Mouse (Mus musculus): ENCODE measurements around the gene Trmt10a. TPM values are rescaled to one million over a fixed set of nuclear protein-coding genes. Genes with fewer than 3 reads are reported as not detected.
"Not testable (repeated sequence)": the region's sequence is repeated elsewhere in the genome, so short reads cannot be mapped to it uniquely, and the experiment has no call there.

Gene Trmt10a
- polyA plus RNA-seq, 1 experiment, result 2.1 TPM

GRCm38 (mm10) chr3:138131168-138131567, 12.1 kb upstream of the Trmt10a start:
- no peak overlapping the region for H3K4me3 ChIP-seq (ENCODE audit: control insufficient read depth, insufficient read depth, low read length)
- no peak overlapping the region for H3K27ac ChIP-seq (ENCODE audit: control insufficient read depth, insufficient read depth, low read length)
- no peak for DNase-seq
- H3K4me1 ChIP-seq (replicated peaks; ENCODE audit: control insufficient read depth, insufficient read depth, low read length), result no peaks in the 10 kb centered on the region
- H3K27me3 ChIP-seq (ENCODE audit: control insufficient read depth, insufficient read depth, low read length), result no peaks in the 10 kb centered on the region
- TF ChIP-seq POLR2A (IDR thresholded peaks at IDR 0.05; ENCODE audit: control insufficient read depth, extremely low read depth, insufficient read depth, low read length, poor library complexity) (no peak), CTCF (IDR thresholded peaks at IDR 0.05; ENCODE audit: borderline replicate concordance, control insufficient read depth, extremely low read depth, insufficient read depth, low read length, poor library complexity) (no peak)
- H3K36me3 ChIP-seq (ENCODE audit: control insufficient read depth, insufficient read depth, low read length), result no peaks in the 10 kb centered on the region
- 91% methylated on average over 9 of the region's 9 CpGs for WGBS

GRCm38 (mm10) chr3:138133463-138133862, 9.8 kb upstream of the Trmt10a start:
- 95% methylated on average over 8 of the region's 8 CpGs for WGBS
- H3K36me3 ChIP-seq (ENCODE audit: control insufficient read depth, insufficient read depth, low read length), result no peaks in the 10 kb centered on the region

GRCm38 (mm10) chr3:138133916-138134315, 9.3 kb upstream of the Trmt10a start:
- H3K4me1 ChIP-seq (replicated peaks; ENCODE audit: control insufficient read depth, insufficient read depth, low read length), result no peaks in the 10 kb centered on the region
- no peak overlapping the region for H3K27ac ChIP-seq (ENCODE audit: control insufficient read depth, insufficient read depth, low read length)
- H3K27me3 ChIP-seq (ENCODE audit: control insufficient read depth, insufficient read depth, low read length), result no peaks in the 10 kb centered on the region
- H3K36me3 ChIP-seq (ENCODE audit: control insufficient read depth, insufficient read depth, low read length), result no peaks in the 10 kb centered on the region
- no peak overlapping the region for H3K4me3 ChIP-seq (ENCODE audit: control insufficient read depth, insufficient read depth, low read length)
- TF ChIP-seq CTCF (IDR thresholded peaks at IDR 0.05; ENCODE audit: borderline replicate concordance, control insufficient read depth, extremely low read depth, insufficient read depth, low read length, poor library complexity), result no peak
- TF ChIP-seq POLR2A (IDR thresholded peaks at IDR 0.05; ENCODE audit: control insufficient read depth, extremely low read depth, insufficient read depth, low read length, poor library complexity), result no peak
- 71% methylated on average over 11 of the region's 11 CpGs for WGBS
- no peak for DNase-seq

More at GRCm38 (mm10) chr3:138133463-138133862, 9.8 kb upstream of the Trmt10a start:
- TF ChIP-seq CTCF (IDR thresholded peaks at IDR 0.05; ENCODE audit: borderline replicate concordance, control insufficient read depth, extremely low read depth, insufficient read depth, low read length, poor library complexity) (no peak), POLR2A (IDR thresholded peaks at IDR 0.05; ENCODE audit: control insufficient read depth, extremely low read depth, insufficient read depth, low read length, poor library complexity) (no peak)
- H3K27ac ChIP-seq (ENCODE audit: control insufficient read depth, insufficient read depth, low read length), result no peak overlapping the region
- H3K27me3 ChIP-seq (ENCODE audit: control insufficient read depth, insufficient read depth, low read length), result no peaks in the 10 kb centered on the region
- H3K4me3 ChIP-seq (ENCODE audit: control insufficient read depth, insufficient read depth, low read length), result no peak overlapping the region
- DNase-seq, result no peak
- no peaks in the 10 kb centered on the region for H3K4me1 ChIP-seq (replicated peaks; ENCODE audit: control insufficient read depth, insufficient read depth, low read length)

GRCm38 (mm10) chr3:138134528-138134927, 8.7 kb upstream of the Trmt10a start:
- Histone ChIP-seq H3K4me1 (replicated peaks; ENCODE audit: control insufficient read depth, insufficient read depth, low read length) (no peaks in the 10 kb centered on the region), H3K4me3 (ENCODE audit: control insufficient read depth, insufficient read depth, low read length) (no peak overlapping the region), H3K27me3 (ENCODE audit: control insufficient read depth, insufficient read depth, low read length) (no peaks in the 10 kb centered on the region), H3K36me3 (ENCODE audit: control insufficient read depth, insufficient read depth, low read length) (no peaks in the 10 kb centered on the region), H3K27ac (ENCODE audit: control insufficient read depth, insufficient read depth, low read length) (no peak overlapping the region)
- TF ChIP-seq CTCF (IDR thresholded peaks at IDR 0.05; ENCODE audit: borderline replicate concordance, control insufficient read depth, extremely low read depth, insufficient read depth, low read length, poor library complexity), result no peak
- TF ChIP-seq POLR2A (IDR thresholded peaks at IDR 0.05; ENCODE audit: control insufficient read depth, extremely low read depth, insufficient read depth, low read length, poor library complexity), result no peak
- 29% methylated on average over 1 of the region's 1 CpGs for WGBS
- no peak for DNase-seq

GRCm38 (mm10) chr3:138138146-138138545, 5.1 kb upstream of the Trmt10a start:
- DNase-seq; H3K4me1 ChIP-seq (replicated peaks; ENCODE audit: control insufficient read depth, insufficient read depth, low read length); H3K36me3 ChIP-seq (ENCODE audit: control insufficient read depth, insufficient read depth, low read length); H3K27me3 ChIP-seq (ENCODE audit: control insufficient read depth, insufficient read depth, low read length); H3K4me3 ChIP-seq (ENCODE audit: control insufficient read depth, insufficient read depth, low read length); H3K27ac ChIP-seq (ENCODE audit: control insufficient read depth, insufficient read depth, low read length): not testable (repeated sequence)
- 97% methylated on average over 13 of the region's 13 CpGs for WGBS

DNA sequence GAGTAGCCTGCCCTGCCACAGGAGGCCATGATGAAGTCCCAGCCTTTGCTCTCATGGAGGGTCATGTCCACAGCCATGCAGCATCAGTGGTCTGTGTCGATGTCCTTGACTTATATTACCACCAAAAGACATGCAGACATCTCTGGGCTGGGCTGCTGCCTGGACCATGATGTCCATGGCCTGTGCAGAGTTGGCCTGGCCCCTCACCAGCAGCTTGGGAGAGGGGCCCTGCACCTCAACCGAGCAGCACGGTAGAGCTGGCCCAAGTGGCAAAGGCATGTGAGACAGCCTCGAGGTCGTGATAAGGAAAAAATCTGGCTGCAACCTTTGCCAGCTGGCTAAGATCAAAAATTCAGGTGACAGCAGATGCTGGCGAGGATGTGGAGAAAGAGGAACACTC, 3.6 kb upstream of the Trmt10a start:
- no peak for DNase-seq
- H3K36me3 ChIP-seq (ENCODE audit: control insufficient read depth, insufficient read depth, low read length), result no peaks in the 10 kb centered on the region
- no peak overlapping the region for H3K27ac ChIP-seq (ENCODE audit: control insufficient read depth, insufficient read depth, low read length)
- 90% methylated on average over 6 of the region's 6 CpGs for WGBS
- H3K4me1 ChIP-seq (replicated peaks; ENCODE audit: control insufficient read depth, insufficient read depth, low read length), result no peaks in the 10 kb centered on the region
- H3K4me3 ChIP-seq (ENCODE audit: control insufficient read depth, insufficient read depth, low read length), result no peak overlapping the region
- H3K27me3 ChIP-seq (ENCODE audit: control insufficient read depth, insufficient read depth, low read length), result no peaks in the 10 kb centered on the region
- TF ChIP-seq CTCF (IDR thresholded peaks at IDR 0.05; ENCODE audit: borderline replicate concordance, control insufficient read depth, extremely low read depth, insufficient read depth, low read length, poor library complexity) (no peak), POLR2A (IDR thresholded peaks at IDR 0.05; ENCODE audit: control insufficient read depth, extremely low read depth, insufficient read depth, low read length, poor library complexity) (no peak)

DNA sequence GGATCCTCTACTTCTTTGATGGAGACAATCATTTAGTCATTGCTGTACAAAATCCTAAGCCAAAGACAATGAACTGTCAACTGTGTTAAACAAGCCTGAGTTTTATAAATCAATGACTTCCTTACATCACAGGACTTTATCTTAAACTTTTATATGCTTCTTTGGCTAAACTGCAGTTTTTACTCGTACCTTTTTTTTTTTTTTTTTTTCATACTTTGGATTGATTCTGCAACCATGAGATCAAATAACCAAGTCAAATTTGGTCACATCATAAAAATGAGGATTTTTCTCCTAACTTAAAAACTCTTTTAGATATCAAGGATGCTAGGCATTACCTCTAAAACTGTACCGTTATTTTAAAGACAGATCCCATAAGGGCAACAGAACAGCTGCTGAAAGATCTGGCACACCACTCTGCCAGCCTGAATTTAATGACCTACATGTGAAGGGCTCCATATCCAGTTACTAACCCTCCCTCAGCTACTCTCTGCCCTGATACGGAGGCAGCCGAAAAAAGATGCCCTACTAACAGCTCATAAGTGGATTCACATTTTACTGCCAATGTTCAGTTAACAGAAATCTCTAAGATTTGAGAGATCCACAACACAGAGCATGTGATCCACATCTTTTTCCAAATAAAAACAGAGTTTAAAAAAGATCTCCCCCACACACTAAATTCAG, 1.1 kb upstream of the Trmt10a start:
- no peak for DNase-seq
- no peaks in the 10 kb centered on the region for H3K4me1 ChIP-seq (replicated peaks; ENCODE audit: control insufficient read depth, insufficient read depth, low read length)
- H3K4me3 ChIP-seq (ENCODE audit: control insufficient read depth, insufficient read depth, low read length), result no peak overlapping the region
- H3K27me3 ChIP-seq (ENCODE audit: control insufficient read depth, insufficient read depth, low read length), result no peaks in the 10 kb centered on the region
- TF ChIP-seq CTCF (IDR thresholded peaks at IDR 0.05; ENCODE audit: borderline replicate concordance, control insufficient read depth, extremely low read depth, insufficient read depth, low read length, poor library complexity) (no peak), POLR2A (IDR thresholded peaks at IDR 0.05; ENCODE audit: control insufficient read depth, extremely low read depth, insufficient read depth, low read length, poor library complexity) (no peak)
- H3K27ac ChIP-seq (ENCODE audit: control insufficient read depth, insufficient read depth, low read length), result no peak overlapping the region
- 82% methylated on average over 4 of the region's 4 CpGs for WGBS
- H3K36me3 ChIP-seq (ENCODE audit: control insufficient read depth, insufficient read depth, low read length), result no peaks in the 10 kb centered on the region

All from thymus, adult 2 months (tissue).